Mouse (Mus musculus): ENCODE measurements around the gene Ccdc172. TPM values are rescaled to one million over a fixed set of nuclear protein-coding genes. Genes with fewer than 3 reads are reported as not detected.

Gene Ccdc172
- polyA plus RNA-seq (2015; fragmentation: Nextera tagmentation; extraction: Ambion mirVana) = not detected in 2 replicates

GRCm38 (mm10) chr19:58511818-58512217 lies at the start of gene Ccdc172:
Ccdc172 (plus strand) TSS chr19:58511993.

Other genes starting within 250 kb of the Ccdc172 start
- gene Gfra1, start 56.1 kb upstream of the Ccdc172 start, polyA plus RNA-seq (2015; fragmentation: Nextera tagmentation; extraction: Ambion mirVana) = 1.5 and 2.8 TPM in 2 replicates
- 0.31 TPM in 1 of 2 replicates, not detected in the other for gene Pnlip, start 140.5 kb downstream of the Ccdc172 start, polyA plus RNA-seq (2015; fragmentation: Nextera tagmentation; extraction: Ambion mirVana)
- gene Pnliprp1, start 216.9 kb downstream of the Ccdc172 start, polyA plus RNA-seq (2015; fragmentation: Nextera tagmentation; extraction: Ambion mirVana) = not detected in 2 replicates
- gene Pnliprp2, start 247.7 kb downstream of the Ccdc172 start, polyA plus RNA-seq (2015; fragmentation: Nextera tagmentation; extraction: Ambion mirVana) = not detected in 2 replicates

Data from urinary bladder, postnatal 0 days (tissue).